Mouse (Mus musculus): ENCODE data around the gene Rad21l. TPM values are rescaled to one million over a fixed set of nuclear protein-coding genes. Genes with fewer than 3 reads are reported as not detected.
"Not testable (repeated sequence)": the region's sequence is repeated elsewhere in the genome, so short reads cannot be mapped to it uniquely, and the experiment has no call there.

Gene Rad21l
- total RNA-seq, 2 experiments from 2014 or later: not detected

DNA sequence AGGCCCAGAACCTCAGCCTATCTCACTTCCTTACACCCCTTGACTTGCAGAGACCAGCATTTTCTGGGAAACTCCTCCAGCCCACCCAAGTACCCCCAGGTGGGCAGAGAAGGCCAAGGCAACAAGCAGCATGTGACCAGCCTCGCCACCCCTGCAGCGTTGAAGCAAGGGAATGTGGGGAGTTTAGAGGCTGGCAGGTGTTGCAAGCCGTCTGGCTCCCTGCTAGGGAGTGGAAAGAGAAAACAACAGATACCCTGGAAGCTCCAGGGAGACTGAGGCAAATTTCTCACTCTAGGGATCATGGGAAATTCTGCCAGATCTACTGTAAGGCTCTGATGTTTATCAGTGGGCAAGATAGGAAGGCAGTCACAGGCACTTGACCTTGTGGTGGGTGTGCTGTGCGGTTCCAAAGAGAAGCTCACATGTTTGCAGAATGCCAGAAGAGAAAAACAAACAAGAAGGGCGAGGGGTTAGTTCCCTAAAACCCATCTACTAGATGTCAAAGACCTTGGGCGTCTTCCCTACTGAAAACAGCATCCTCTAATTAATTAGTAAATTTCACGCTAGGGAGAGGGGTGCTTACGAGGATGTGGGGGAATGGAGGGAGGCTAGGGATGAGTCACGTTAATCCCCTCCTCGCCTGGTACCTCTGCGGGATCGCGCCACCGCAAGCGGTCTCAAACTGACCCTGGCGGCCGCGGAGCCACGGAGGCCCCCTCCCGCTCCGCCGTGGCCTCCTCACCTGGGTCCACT lies 36.8 kb downstream of the Rad21l start:
- no peak for ATAC-seq (ENCODE audit: poor library complexity, severe bottlenecking)

DNA sequence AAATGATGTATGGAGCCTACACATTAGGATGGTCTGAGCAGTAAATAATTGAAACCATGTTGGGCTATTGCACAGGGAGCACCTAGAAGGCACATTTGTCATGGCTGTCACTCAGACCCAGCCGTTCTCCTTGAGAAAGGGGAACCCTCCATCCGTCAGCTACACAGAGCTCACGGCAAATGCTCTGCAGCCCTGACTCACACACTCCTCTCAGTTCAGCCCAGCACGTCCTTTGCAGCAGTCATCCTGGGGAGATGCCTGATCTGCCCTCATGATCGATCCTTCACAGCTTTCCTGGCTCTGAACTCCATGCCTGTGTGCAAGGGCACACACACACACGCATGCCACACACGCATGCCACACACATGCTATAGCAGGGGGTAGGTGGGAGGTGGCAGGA lies 39.0 kb downstream of the Rad21l start:
- ATAC-seq (ENCODE audit: poor library complexity, severe bottlenecking): no peak

DNA sequence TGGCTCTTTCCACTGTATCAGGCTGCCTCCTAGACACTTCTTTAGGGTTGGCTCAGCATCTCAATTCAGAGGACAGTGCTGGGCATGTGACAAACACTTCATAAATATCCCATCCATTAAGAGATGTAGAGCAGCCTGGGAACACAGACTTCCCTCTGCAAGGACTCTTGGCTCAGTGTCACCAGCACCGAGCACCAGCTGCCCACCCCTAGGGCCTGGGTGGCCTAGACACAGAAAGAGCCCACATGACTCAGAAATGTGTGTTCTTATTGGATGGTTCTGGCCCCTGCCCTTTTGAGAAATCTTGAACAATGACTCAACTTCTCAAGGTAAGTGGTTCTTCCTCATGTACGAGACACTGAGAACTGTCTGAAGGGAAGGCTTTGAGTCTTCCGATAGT lies 40.3 kb downstream of the Rad21l start:
- no peak for ATAC-seq (ENCODE audit: poor library complexity, severe bottlenecking)

DNA sequence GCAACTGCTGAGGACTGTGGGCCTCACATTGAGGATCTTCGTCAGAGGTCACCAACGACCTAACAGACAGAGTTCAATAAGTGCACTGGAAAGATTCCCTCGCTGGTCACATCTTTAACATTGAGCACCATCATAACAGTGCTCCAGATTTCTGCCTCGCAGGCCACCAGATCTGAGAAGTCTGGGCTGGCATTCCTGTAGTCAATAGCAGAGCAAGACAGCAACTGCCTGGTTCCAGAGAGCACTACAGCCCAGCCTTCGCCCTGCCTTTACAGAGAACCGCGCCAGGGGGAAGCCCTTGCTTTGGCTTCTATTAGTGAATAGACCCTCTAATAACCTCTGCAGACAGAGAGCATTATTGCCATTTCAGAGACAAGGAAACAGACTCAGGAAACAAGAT lies 42.0 kb downstream of the Rad21l start:
- ATAC-seq (ENCODE audit: poor library complexity, severe bottlenecking): no peak

DNA sequence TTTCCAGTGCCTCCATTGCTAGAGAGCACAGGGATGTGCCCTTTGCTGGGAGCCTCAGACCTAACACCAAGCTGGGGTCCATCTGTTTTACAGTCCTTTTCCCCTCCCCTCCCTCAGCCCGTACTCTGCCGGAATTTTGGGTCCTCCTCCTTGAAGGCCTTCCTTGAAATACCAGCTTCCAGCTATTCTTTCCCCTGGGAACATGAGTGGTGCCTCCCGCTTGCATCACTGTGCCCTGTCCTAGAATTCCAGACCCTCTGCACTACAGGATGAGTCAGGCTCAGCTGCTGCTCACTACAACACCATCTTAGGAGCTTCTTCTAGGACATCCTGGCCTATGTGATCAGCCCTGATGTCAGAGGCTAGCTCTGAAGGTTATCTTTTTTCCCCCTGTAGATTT lies 44.6 kb downstream of the Rad21l start:
- no peak for ATAC-seq (ENCODE audit: poor library complexity, severe bottlenecking)

DNA sequence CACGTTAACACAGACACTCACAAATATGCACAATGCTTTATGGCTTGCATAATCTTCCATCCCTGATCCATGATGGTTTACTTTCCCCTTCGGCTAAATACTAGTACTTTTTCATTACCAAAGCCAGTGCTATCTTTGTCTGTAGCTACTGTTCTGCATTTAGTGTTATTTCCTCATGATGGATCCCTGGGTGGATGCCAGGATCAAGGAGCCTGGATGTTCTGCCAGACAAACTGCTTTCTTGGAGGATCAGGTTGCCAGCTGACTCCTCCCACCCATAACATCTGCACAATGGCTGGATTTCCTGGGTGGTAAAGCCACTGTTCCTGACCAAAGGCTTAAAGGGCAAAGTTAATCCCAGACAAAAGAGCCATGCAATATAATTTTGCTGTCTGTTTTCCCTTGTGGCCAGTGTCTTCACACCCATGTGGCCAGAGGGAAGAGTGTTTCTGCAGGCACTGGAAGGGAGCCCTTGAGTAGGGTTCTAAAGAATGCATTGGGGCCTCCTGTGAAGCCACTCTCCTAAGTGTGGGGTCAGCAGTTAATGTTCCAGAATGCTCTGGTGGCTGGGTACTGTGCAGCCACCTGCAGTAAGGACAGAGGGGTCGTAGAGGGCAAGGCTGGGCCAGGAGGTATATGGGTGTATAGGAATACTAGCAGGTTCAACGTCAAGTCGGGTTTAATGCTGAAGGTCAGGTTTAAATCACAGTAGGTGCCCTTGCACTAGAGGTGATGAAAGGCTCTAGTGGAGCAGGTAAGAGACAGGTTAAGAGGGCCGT lies 51.6 kb downstream of the Rad21l start:
- ATAC-seq (ENCODE audit: poor library complexity, severe bottlenecking): no peak

DNA sequence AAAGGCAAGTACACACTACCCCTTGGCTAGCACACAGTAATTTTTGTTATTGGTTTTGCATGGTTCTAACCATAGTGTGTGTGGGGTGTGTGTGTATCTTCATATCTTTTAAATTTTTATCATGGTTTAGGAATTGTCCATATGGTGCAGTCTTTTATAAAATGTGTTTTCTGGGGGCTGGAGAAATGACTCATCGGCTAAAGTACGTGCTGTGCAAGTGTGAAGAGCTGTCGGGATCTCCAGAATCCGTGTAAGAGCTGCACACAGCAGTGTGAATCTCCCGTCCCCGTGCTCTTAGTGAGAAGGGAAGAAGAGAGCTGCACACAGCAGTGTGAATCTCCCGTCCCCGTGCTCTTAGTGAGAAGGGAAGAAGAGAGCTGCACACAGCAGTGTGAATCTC lies 52.6 kb downstream of the Rad21l start:
- ATAC-seq (ENCODE audit: poor library complexity, severe bottlenecking): not testable (repeated sequence)

DNA sequence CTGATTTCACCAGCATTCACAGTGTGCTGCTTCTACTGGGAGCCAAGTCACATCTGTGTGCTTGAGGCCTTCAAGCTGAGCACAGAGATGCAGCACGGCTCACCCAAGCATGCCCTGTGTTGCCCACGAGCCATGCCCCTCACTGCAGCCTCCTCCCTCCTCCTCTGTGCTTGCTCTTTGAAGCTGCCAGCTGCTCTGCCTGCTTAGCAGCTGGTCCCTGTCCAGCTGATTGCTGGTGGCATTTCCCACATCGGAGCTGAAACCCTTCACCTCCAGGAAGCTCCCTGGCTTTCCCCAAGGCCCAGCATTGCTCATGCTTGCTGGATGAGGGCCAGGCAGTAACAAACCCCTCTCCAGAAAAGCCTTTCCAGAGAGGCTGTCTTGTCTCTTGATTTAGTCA lies 58.4 kb downstream of the Rad21l start:
- no peak for ATAC-seq (ENCODE audit: poor library complexity, severe bottlenecking)

DNA sequence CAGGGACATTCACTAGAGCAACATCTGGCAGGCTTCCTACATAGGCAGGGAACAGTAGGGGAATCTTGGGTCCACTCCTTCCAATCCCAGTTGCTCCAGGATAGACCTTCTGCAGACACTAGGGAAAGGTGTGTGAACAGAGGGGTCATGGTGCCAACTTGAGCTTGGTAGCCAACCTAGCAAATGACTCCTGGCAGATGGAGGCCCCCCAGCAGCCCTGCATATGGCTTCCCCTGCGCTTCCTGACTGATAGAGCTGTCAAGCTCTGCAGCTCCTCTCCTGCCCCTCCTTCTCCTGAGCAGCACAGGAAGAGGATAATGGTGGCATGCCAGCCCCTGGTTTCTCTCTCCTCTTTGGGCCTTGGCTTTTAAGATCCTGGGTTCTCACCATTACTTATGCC lies 59.9 kb downstream of the Rad21l start:
- no peak for ATAC-seq (ENCODE audit: poor library complexity, severe bottlenecking)

DNA sequence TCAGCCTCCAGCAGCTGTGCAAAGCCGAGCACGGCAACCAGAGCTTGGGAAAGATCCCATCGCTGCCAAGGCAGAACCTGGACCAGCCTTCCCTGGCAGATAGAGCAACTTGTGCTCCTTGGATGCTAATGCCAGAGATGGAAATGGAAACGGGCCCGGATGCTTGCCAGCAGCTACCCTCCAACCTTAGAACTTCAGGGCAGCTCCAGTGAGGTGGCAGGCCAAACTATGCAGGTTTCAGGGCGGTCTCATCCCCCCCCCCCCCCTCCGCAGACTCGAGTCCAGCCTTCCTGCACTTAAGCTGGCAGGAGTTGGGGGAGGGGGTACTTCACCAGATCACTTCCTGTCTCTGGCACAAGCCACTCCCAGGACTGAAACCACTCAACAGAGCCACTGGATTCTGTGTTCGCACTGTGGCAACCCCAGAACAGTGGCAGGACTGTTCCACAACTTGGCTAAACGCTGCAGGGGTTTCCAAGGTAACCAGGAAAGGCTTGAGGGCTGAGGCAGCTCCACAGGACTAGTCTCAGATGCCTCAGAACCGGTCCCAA lies 62.8 kb downstream of the Rad21l start:
- ATAC-seq (ENCODE audit: poor library complexity, severe bottlenecking): no peak

DNA sequence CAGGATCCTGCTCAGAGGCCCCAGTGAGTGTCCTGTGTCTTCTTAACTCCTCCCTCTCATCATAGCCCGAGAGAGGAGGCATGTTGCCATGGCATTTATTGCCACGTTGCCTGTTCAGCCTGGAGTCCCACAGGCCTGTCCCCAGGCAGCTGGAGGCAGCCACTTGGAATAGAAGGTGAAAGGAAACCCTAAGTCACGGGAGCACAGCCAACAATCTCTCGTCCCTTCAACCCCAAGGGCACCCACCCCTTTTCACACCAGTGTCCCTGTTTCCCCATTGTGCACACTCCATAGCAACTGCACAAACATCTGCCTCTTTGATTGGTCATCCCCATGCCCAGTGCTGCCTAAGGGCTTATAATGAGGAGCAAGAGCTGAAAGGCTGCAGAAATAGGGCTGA lies 64.7 kb downstream of the Rad21l start:
- ATAC-seq (ENCODE audit: poor library complexity, severe bottlenecking): no peak

DNA sequence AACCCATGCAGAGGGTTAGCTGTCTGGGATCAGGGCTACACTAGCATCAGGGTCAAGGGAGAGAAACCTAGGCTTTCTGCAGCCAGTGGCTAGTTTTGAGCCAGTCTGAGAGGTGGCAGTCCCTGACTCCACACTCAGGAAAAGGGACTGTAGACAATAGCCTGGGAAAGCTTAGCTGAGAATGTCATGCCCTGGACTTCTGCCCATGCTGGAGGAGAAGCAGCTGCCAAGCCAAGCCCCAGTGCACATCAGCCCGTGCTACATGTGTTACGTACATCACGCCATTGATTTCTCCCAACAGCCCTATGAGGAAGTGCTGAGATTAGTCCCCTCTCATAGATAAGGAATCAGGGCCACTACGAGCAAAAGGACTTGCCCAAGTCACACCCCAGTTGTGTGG lies 66.2 kb downstream of the Rad21l start:
- ATAC-seq (ENCODE audit: poor library complexity, severe bottlenecking): no peak

DNA sequence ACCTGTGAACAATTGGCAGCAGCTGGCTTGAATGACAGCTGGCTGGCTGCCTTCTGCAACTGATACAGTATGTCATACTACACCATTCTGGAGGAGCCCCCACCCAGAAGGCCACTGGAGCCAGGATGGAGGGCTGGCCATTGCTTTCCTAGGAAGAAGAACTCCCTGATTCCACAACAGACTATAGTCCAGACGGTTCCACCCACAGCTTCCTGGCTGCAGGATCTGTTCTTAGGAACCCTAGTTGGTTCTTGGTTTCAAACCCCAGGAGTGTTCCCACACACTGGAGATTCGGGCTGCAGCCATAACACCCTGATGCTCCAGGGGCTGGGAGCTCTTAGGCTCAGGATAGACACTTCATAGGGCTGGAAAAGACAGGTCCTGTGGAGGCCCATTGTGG lies 70.3 kb downstream of the Rad21l start:
- ATAC-seq (ENCODE audit: poor library complexity, severe bottlenecking): no peak

Other genes with a start within 250 kb of the Rad21l start
- gene 4921509C19Rik, start 192.4 kb downstream of the Rad21l start, total RNA-seq (2015): not detected in 2 replicates
- 0.15 TPM in 1 of 2 replicates, not detected in the other for gene 4921509C19Rik, start 192.4 kb downstream of the Rad21l start, total RNA-seq (2017)
- gene Nsfl1c, start 174.4 kb downstream of the Rad21l start, total RNA-seq (2015): 25.0 and 26.9 TPM in 2 replicates
- 61.6 and 70.7 TPM in 2 replicates for gene Nsfl1c, start 174.4 kb downstream of the Rad21l start, total RNA-seq (2017)
- gene Fkbp1a, start 126.0 kb downstream of the Rad21l start, total RNA-seq (2015): 102 and 103 TPM in 2 replicates
- 20.9 and 23.9 TPM in 2 replicates for gene Fkbp1a, start 126.0 kb downstream of the Rad21l start, total RNA-seq (2017)
- gene Sdcbp2, start 95.9 kb downstream of the Rad21l start, total RNA-seq (2015): 0.82 TPM in 1 of 2 replicates, not detected in the other
- not detected in 2 replicates for gene Sdcbp2, start 95.9 kb downstream of the Rad21l start, total RNA-seq (2017)
- gene Snph, start 35.9 kb downstream of the Rad21l start, total RNA-seq (2015): not detected in 2 replicates
- not detected in 2 replicates for gene Snph, start 35.9 kb downstream of the Rad21l start, total RNA-seq (2017)
- not detected in 2 replicates for gene Tmem74b, start 33.5 kb upstream of the Rad21l start, total RNA-seq (2015)
- gene Tmem74b, start 33.5 kb upstream of the Rad21l start, total RNA-seq (2017): not detected in 2 replicates
- 18.0 and 19.0 TPM in 2 replicates for gene Psmf1, start 75.7 kb upstream of the Rad21l start, total RNA-seq (2015)
- gene Psmf1, start 75.7 kb upstream of the Rad21l start, total RNA-seq (2017): 10.1 and 10.8 TPM in 2 replicates
- not detected in 2 replicates for gene Rspo4, start 174.4 kb upstream of the Rad21l start, total RNA-seq (2015)
- gene Rspo4, start 174.4 kb upstream of the Rad21l start, total RNA-seq (2017): not detected in 2 replicates
- gene Angpt4, start 242.7 kb upstream of the Rad21l start, total RNA-seq (2015): not detected in 2 replicates
- gene Angpt4, start 242.7 kb upstream of the Rad21l start, total RNA-seq (2017): 0.26 TPM in 1 of 2 replicates, not detected in the other